Mouse (Mus musculus) frontal cortex, adult (tissue): ENCODE results near the gene Dner.
A peak's percentile ranks its signal among the peaks of the same experiment; 100 is the strongest.

Experiments
- ATAC-seq: cut with Nextera tagmentation; 2 replicates; pipeline ENCODE4 v1.9.2; 2017; ENCODE audit warnings: mild to moderate bottlenecking, moderate library complexity, mixed read lengths; ENCODE audit not compliant: low TSS enrichment

The Dner gene

DNA sequence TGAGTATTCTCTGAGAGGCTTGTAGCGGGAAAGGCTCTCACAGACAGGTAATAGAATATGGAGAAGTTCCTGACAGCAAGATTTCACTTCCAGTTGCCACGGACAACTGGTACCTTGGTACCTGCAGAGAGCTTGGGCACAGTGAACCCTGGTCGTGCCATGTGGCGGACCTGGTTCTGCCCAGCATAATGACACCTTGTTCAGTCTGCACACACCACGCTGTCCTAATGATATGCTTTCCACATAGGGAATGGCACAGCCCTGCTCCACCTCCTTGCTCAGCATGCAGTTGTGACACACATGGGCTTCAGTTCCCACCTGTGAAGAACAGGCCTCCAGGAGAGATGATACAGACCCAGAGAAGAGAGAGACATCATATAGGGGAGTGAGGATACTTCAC, 253.0 kb downstream of the Dner start:
- ATAC-seq: no peak

DNA sequence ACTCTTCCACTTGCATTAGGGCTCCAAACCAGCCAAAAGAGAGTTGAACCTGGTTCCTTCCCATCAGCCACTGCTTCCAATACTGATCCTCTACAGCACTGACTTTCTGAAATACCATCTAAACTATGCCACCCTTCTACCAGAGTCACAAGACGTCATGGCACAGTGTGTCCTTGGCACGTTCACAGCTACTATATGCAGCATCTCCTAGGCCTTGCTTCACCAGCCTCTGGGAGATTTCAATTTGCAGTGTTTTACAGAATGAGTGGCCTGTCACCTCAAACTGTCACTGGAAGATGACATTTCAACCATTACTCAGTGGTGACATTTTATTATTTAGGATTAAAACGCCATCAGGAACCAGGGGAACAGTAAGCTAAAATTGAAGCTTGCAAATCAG, 254.6 kb downstream of the Dner start:
- no peak for ATAC-seq

DNA sequence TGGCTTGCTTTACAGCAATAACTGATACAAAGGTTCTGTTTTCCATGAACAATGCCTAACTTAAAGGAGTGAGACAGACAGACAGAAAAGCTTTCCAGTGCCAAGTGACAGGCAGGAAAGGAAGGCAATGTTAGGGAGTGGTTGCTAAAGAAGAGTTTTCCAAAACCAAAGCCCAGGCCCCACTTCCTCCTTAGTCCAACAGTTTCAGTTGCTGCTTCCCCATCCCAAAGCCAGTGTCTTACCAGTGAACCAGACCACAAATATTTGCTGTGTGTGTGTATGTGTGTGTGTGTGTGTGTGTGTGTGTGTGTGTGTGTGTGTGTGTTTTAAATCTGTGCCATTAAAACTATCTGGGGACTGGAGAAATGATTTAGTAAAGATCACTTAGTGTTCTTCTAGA, 258.5 kb downstream of the Dner start:
- no peak for ATAC-seq

DNA sequence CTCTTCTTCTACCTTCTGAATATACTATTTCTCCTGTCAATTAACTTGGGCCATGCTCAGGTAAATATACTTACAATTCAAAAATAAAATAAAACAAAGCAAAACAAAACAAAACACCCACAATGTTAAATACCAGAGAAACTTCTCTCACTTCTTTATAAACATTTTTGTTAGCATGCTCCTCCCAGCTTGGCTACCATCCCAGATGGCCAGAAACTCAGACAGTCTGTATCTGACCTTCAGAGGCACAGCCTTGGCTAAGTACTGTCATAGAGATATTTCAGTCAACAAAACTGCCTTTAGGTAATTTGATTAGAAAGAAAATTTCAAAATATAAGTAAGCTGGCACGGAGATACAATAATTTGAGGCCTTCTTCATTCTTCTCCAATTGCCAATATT, 259.7 kb downstream of the Dner start:
- no peak for ATAC-seq

DNA sequence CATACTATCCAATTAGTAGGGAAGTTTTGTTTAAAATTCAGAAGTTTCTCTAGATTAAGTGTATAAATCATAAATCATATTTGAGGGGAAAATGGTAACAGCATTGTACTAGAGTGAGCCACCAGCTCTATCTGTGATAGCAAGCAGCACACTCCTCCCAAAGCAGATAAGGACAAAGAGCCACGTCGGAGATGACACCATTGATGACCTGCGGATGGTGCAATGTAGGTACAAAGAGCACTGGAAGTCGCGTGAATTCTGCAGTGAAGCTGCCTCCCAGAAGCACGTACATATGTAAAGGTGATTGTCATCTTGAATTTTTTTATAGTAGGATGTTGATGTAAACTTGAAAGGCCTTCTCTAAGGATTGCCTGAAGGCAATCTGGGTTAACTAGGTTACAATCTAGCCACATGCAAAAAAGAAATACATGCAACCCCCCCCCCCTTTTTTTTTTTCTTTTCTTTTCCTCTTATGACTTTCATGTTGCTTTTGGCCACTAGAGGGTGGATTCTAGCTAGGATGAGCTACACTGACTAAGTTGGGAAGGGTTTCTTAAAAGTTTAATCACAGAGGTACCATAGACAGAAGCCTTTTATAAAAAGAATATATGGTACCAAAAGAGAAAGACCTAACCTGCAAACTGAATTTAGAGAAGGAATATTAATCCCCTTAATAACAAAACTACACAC, 262.6 kb downstream of the Dner start:
- ATAC-seq: peak; percentile 81

DNA sequence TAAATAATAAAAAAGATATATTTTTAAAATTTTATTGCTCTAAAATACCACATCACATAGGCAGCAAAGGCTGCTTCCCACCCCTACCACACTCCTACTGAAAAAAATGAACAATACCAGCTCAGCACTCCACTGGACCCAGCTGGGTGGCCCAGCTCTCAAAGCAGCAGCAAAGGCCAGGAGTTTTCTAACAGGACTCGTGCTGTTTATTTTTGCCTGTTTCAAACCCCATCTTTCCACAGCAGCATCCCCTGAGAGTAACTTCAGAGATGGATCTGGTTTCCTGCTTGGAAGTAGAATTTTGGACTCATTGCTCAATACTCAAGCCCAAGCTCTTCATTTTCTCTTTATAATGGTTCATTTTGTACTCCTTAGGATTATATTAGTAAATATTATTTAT, 263.7 kb downstream of the Dner start:
- no peak for ATAC-seq

DNA sequence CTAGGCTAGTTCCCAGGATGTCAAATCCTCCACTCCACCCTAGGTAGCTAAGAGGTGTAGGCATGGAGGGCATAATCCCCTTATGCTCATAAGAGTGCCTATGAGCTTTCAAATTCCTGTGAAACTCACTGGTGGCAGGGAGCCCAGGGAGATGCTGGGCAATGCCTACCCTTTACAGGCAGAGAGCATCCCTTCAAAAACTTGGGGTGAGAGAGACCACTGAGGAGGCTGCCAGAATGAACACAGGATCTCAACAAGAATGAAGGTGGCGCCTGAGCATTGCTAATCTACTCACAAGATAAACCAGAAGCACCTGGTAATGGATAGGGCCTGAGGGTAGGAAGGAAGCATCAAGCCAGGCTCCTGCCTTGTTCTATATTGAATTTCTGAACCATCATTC, 267.7 kb downstream of the Dner start:
- peak; percentile 21 for ATAC-seq

DNA sequence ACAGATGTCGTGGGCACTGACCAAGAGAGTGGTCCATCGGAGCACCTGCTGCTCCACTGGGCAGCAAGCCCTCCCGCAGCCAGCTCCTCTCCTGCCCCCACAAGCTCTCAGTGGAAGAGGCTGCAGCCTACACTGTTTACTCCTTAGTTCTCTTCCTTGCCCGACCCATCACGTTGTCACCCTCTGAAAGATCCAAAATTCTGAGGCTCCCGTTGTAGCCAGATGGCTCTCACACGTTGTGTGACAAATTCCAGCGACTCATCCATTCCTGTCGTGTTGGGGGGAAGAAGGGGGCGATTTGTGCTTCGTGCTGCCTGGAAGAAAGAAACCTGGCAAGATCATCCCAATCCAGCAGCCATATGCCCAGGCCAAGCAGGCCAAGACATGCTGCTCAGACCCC, 268.3 kb downstream of the Dner start:
- ATAC-seq: peak; percentile 97

DNA sequence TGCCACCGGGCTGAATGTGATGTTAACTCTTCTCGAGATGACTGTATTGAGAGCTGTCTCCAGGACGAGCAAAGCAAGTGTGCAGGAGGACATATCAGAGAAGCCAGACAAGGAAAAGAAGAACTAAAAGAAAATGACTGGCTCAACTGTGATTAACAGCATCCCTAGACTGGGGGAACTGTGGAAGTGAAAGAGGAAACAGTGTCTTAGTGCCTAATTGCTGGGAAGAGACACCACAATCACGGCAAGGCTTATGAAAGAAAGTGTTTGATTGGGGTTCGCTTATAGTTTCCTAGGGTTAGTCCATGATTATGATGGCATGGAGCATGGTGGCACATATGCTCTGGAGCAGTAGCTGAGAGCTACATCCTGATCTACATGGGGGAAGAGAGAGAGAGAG, 269.3 kb downstream of the Dner start:
- no peak for ATAC-seq

DNA sequence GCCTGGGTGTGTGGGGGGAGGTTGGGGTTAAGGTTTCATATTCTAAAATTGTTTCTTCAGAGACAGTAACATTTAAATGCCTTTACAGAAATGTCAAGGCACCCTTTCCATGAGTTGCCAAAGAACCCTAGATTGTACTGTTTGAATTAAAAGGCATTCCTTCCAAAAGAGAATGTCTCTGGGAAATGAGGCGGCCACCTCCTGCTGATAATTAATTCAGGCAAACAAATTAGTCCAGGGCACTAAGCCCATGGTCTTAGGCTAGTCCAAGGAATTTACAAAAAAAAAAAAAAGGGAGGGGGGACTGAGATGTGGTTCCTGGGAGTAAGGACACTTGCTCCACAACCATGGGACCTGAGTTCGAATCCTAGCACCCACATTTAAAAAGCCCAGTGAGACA, 273.1 kb downstream of the Dner start:
- no peak for ATAC-seq

DNA sequence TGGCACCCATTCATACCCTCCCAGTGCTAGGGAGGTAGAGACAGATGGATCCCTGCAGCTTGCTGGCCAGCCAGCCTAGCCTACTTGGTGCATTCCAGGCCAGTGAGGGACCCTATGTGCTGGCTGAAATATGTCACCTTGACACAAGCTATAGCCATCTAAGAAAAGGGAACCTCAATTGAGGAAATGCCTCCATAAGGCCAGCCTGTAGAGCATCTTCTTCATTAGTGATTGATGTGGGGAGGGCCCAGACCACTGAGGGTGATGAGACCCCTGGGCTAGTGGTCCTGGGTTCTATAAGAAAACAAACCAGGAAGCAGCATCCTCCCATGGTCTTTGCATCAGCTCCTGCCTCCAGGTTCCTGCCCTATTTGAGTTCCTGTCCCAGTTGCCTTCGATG, 274.2 kb downstream of the Dner start:
- no peak for ATAC-seq

DNA sequence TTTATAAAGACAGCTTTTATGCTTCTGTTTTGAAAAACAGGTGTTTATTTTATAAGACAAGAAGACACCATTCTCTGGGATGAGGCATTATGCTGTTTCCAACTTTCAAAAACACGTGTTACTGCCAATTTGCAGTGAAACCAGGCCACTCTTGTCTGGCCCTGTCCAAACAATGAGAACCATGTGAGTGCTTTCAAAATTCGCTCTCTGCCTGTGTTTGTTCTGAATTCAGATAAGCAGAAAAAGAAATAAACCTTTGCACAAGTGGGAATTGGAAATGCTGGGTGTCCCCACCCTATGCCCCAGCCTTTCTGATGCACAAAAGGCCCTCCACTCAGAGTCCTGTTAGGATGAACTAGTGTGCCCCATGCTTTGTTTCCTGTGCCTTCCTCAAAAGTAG, 276.6 kb downstream of the Dner start:
- no peak for ATAC-seq

DNA sequence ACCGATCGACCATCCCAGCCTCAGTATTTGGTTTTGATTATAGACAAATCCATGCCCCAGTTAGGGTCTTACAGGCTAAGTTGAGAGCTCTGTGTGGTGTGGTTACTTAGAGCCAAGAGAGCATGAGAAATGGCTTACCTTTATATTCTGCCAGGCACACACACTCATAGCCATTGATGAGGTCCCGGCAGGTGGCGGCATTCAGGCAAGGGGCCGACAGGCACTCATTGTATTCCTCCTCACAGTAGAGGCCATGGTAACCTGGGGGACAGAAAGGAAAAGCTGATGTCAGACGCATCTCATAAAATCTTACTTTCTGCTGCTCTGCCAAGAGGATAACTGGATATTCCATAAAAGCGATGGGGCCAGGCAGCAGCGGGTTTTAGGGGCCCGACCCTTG, 277.5 kb downstream of the Dner start:
- ATAC-seq: no peak

DNA sequence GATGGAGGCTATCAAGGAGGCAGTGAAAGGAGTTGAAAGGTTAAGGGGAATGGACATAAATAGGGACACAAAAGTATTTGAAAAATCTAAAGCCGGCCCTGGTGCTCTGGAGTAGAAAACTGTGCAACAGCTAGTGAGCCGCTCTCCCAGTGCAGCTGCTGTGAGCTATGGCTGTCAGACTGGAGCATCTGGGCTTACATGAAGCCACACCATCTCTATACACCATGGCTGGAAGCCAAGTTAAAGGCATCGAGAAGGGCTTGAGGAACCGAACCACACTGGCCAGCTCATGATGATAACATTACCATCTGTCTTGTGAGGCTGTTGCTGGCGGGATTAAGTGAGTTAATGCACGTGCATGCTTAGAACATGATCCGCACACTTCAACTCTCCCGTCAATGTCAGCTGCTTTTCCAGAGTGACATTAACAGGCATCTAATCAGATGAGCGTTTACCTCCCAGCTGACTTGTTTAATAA, 278.2 kb downstream of the Dner start:
- no peak for ATAC-seq

DNA sequence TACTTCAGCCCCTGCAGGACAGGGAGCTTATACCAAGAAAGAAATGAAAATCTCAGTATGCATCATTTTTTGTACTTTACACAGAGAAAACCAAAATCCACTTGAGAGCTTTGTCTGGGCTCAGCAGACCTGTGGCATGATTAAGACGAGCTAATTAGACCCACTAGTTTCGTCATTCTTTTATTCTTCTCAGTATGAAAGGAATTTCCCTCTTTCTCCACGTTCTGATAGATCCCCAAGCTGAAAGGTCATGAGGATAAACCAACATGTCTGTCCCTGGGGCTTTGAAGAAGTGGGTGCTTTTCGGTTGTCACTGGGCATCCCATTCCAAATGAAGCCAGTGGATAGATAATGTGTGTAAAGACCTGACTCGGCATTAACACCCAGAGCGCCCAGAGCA, 278.7 kb downstream of the Dner start:
- no peak for ATAC-seq

DNA sequence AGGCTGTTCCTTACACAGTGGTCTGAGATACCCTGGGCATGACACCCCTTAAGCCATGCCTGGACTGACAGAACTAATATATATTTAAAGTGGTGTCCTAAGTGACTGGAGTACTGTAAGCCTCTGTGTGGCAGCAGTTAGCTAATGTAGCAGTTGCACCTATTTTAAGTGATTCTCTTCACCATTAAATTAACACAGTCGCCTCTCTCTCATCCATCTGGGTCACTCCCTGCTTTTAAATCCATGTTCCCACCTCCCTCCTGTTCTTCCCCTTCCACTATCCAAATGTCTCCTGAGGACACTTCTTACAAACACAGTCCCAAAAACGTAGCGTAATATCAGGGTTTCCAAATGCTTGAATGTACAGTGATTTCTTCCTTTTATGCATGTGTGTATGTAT, 281.6 kb downstream of the Dner start:
- ATAC-seq: peak; percentile 89

DNA sequence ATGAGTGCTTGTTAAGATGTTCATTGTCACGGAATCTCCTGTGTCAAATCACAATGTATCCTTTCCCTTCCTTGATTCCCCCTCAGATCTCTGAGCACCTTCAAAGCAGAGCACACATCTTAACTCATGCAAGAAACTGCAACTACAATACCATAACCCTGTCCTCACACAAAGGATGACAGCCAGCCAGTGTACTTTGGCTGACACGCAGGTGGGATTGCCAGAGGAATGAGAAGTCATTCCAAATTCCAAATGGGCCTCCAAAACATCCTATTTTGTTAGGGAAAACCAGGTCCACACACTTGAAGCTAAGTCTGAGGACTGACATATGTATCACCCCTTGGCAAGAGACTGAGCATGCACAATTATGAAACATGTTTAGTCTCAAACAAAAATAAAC, 286.5 kb downstream of the Dner start:
- ATAC-seq: no peak

DNA sequence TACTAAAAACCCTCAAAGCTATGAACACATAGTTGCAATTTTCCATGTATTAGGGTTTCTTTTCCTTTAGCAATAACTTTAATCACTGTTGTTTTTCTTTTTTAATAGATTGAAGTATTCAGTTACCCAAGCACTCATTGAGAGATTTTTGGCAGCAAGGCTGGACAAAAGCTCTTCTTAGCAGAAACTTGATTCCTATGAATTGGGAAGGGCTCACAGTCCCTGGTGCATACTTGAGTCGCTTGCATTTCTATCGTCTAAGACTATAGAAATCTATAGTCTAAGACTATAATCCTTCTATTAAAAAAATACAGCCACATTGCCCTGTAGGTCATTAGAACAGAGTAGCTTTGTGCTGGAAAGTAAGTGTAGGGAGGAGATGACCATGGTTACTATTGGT, 287.1 kb downstream of the Dner start:
- ATAC-seq: no peak

DNA sequence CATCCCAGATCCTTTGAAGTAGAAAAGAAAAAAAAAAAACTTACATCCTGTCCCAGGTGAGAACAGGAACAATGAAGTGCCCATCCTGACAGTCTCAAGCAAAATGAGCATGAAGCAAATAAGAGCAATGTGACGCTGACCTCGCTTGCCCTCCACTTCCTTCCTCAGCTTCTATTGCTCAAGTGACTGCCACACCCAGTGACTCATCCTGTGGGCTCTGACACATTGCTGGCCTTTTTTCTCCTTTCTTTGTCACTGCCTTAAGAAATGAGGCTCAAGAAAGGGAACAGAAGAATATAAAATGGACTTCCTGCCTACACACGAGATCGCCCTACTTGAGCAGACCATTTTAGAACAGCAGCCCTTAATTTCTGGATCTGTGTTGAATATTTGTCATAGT, 289.1 kb downstream of the Dner start:
- ATAC-seq: peak; percentile 58

DNA sequence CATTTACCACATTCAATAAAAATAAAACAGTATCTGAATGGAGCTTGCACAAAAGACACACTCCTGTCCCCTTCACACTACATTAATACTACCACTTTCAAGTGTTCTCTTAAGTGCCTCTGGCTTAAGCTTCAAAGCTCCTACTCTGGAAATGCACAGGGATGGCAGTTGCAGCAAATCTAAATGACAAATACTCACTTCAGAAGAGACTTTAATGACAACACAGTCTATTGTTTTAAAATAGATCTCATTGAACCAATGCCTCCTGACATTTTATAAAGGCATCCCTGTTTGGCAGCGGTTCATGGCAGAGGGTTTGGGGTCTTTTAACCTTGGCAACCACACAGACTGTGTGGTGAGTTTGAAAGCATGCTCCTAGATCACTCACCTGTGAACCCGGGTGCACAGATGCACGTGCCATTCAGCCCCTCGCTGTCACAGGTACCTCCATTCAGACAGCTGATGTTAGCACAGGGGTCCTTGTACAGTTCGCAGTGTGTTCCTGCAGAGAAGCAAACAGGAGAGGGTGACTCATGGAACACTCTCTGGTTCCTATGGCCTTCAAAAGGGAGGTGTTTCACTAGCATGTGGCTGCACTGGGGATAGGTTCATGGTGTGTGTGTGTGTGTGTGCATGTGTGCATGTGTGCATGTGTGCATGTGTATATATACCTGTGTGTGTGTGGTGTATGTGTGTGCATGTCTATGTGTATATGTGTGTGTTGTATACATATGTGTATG, 290.3 kb downstream of the Dner start:
- no peak for ATAC-seq

DNA sequence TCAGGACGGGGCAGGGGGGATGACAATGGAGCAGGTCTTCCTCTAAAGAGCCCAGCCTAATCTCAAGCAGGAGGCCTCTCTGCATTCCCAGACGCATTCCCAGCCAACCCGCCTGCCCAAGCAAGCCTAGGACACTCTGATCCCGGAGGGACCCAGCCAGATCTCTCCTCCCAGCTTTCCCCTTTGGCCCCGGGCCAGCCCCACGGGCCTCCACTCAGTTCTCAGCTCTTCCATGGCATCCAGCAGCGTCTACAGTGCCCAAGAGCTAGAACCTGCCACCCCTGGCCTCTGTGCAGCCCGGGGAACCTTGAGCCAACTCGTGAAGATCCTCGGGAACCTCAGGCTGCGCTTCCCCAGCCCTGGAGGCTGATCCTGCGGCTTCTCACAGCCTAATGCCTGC, 291.1 kb downstream of the Dner start:
- no peak for ATAC-seq

DNA sequence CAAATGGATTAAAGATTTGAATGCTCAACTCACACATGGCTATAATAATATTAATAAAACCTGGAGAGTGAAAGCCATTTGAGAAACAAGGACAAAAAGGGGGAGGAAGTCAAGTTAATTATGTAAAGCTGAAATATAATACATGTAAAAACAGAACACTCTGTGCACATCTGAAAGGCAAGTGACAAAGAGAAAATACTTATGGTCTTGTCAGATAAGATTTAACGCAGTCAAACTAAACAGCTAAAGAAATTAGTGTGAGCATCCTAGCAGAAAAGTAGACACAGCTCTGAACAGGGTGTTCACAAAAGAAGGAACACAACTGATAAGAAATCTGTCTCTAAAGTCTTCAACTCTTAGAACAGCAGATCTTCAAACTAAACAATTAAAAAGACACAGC, 293.9 kb downstream of the Dner start:
- no peak for ATAC-seq

DNA sequence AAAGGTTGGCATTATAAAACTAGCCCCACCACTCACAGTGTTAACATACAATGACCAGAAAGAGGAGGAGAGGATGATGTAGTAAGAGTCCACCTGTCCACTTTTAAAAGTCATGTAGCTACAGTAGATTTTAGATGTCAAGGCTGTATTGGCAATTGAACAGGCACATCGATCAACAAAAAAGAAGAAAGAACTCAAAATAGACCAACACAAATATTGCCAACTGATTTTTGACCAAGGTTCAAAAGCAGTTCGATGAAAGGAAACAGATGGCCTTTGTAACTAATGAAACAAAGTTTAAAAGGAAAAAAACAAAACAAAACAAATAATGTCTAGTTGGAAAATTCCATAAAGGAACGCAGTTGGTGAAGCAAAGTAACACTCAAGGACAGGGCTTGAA, 296.4 kb downstream of the Dner start:
- ATAC-seq: no peak

DNA sequence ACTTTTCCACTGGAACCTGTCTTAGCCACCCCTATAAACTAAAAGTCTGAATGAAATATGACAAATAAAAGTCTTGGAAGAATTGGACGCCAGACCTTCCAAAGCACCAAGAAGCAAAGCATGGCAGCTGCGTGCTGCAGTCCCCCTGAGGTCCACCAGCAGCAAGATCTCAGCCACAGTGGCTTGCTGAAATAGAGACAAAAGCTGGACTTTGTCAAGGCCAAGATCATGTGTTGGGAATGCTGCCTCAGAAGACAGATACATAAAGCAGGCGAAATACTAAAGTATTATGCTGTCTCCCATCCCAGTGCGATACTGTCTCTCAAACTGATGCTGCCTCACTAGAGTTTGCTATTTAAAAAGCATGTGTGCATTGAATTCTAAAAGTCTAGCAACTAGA, 296.9 kb downstream of the Dner start:
- ATAC-seq: no peak
